In the genomic region with DNA sequence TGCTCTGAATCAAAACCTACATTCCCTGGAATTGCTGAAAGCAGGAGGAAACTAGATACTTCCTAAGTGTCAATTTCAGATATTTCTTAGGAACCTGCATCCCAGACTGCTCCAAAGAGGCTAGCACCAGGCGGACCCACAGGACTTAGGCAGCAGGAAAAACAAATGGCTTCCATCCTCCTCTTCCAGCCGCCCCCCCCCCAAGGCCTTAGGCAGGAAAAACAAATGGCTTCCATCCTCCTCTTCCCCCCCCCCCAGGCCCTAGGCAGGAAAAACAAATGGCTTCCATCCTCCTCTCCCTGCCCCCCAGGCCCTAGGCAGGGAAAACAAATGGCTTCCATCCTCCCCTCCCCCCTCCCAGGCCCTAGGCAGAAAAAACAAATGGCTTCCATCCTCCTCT, we compare ENCODE assay signal across 30 mouse cellular contexts.
A peak's percentile ranks its signal among the peaks of the same experiment; 100 is the strongest.
DNase-seq lines count a peak whose midpoint lies in the region; ATAC-seq and TF ChIP-seq lines count a peak whose summit lies in the region.
"Had no signal": no experiment of that assay in that cellular context is flagged by ENCODE, and none has a peak within 500 bp of the region (broad histone marks: within the 10 kb centered on the region; RNA-seq: fewer than 3 reads in every experiment).

No protein-coding gene starts in this region.

- no peaks in the 10 kb centered on the region for H3K9me3 ChIP-seq in hindbrain, embryonic 12.5 days (replicated peaks)
- no peaks in the 10 kb centered on the region for H3K9me3 ChIP-seq in hindbrain, postnatal 0 days (ENCODE audit: low read length)
- H3K9me3 ChIP-seq in ES-E14 (ENCODE audit: control insufficient read depth, insufficient read depth, low read depth, low read length), result no peaks in the 10 kb centered on the region
- no peaks in the 10 kb centered on the region for H3K9me3 ChIP-seq in neural tube, embryonic 11.5 days (ENCODE audit: control insufficient read depth, low read length)
- H3K9me3 ChIP-seq: embryonic facial prominence, embryonic 13.5 days; G1E; limb, embryonic 15.5 days; liver, embryonic 13.5 days; midbrain, embryonic 13.5 days had no signal

- H3K4me3 ChIP-seq in hindbrain, embryonic 12.5 days, result no peak overlapping the region
- no peak overlapping the region for H3K4me3 ChIP-seq in hindbrain, postnatal 0 days (ENCODE audit: low read length)
- no peak overlapping the region for H3K4me3 ChIP-seq in ES-E14 (ENCODE audit: insufficient read depth in 1 of 2, low read depth in 1 of 2, low read length in 2 of 2, poor library complexity in 1 of 2, severe bottlenecking in 1 of 2)
- no peak overlapping the region for H3K4me3 ChIP-seq in neural tube, embryonic 11.5 days (ENCODE audit: low read depth, low read length)
- H3K4me3 ChIP-seq: embryonic facial prominence, embryonic 13.5 days; heart, embryonic 13.5 days; limb, embryonic 15.5 days; liver, embryonic 13.5 days; megakaryocyte, embryonic 14.5 days; midbrain, embryonic 13.5 days had no signal

- H3K9ac ChIP-seq in hindbrain, embryonic 12.5 days, result no peak overlapping the region
- H3K9ac ChIP-seq in hindbrain, postnatal 0 days (replicated peaks; ENCODE audit: low read length), result no peak overlapping the region
- H3K9ac ChIP-seq in ES-E14 (ENCODE audit: insufficient read depth, low read depth, low read length, poor library complexity, severe bottlenecking), result no peak overlapping the region
- H3K9ac ChIP-seq in neural tube, embryonic 11.5 days (ENCODE audit: low read length), result no peak overlapping the region
- H3K9ac ChIP-seq: embryonic facial prominence, embryonic 13.5 days; heart, embryonic 13.5 days; limb, embryonic 15.5 days; liver, embryonic 13.5 days; midbrain, embryonic 13.5 days had no signal

- H3K36me3 ChIP-seq in hindbrain, embryonic 12.5 days, result no peaks in the 10 kb centered on the region
- H3K36me3 ChIP-seq in hindbrain, postnatal 0 days (ENCODE audit: insufficient read depth, low read length), result no peaks in the 10 kb centered on the region
- no peaks in the 10 kb centered on the region for H3K36me3 ChIP-seq in ES-E14 (ENCODE audit: control insufficient read depth, insufficient read depth, low read length, poor library complexity, severe bottlenecking)
- no peaks in the 10 kb centered on the region for H3K36me3 ChIP-seq in neural tube, embryonic 11.5 days (ENCODE audit: control insufficient read depth, insufficient read depth, low read length)
- H3K36me3 ChIP-seq: embryonic facial prominence, embryonic 13.5 days; G1E; heart, embryonic 13.5 days; limb, embryonic 15.5 days; liver, embryonic 13.5 days; midbrain, embryonic 13.5 days had no signal

- DNase-seq in hindbrain, postnatal 0 days (ENCODE audit: low spot score), result no peak
- DNase-seq in ES-E14 (ENCODE audit: low read depth, low spot score) (no peak), ZHBTc4 (ENCODE audit: low read depth, low spot score) (peak; percentile 75)
- DNase-seq in neural tube, embryonic 11.5 days (ENCODE audit: low spot score), result peak; percentile 19
- DNase-seq in right cerebral cortex, postnatal 10 days (ENCODE audit: low spot score in 2 of 2), result no peak
- DNase-seq in gastrocnemius, postnatal 14 days, result no peak
- DNase-seq in adrenal gland, postnatal 14 days, result no peak
- DNase-seq: adrenal gland, postnatal 25 days; B cell, adult 2 months; cerebellum, adult 18-20 months; cerebellum, postnatal 10 days; heart, postnatal 10 days; kidney, adult 8-10 months; layer of hippocampus, postnatal 36 days; left cerebral cortex, postnatal 4 days; liver, embryonic 13.5 days; lung, adult 18-20 months; lung, postnatal 4 days; retina, postnatal 1 day; right cerebral cortex, postnatal 25 days had no signal

- no peak for ATAC-seq in hindbrain, embryonic 12.5 days (ENCODE audit: low FRiP score)
- no peak for ATAC-seq in hindbrain, postnatal 0 days
- ATAC-seq in neural tube, embryonic 11.5 days (ENCODE audit: insufficient read depth, low FRiP score, low TSS enrichment), result no peak
- ATAC-seq: forebrain, embryonic 16.5 days; lung, postnatal 0 days; midbrain, embryonic 13.5 days had no signal

- in situ Hi-C loops in ES-E14 (cut with MboI; ENCODE audit: low sequenced_read_pairs in 2 of 2, unreplicated experiment in 2 of 2), result no loop called here

- H3K27ac ChIP-seq in hindbrain, embryonic 12.5 days, result peak overlapping the region; percentile 55
- H3K27ac ChIP-seq in hindbrain, postnatal 0 days, result no peak overlapping the region
- H3K27ac ChIP-seq in ES-E14 (ENCODE audit: insufficient read depth, low read depth, low read length, poor library complexity, severe bottlenecking), result peak overlapping the region; percentile 91
- peak overlapping the region; percentile 49; the same call in 1 of the 2 replicates for H3K27ac ChIP-seq in neural tube, embryonic 11.5 days (ENCODE audit: low read depth, low read length)
- H3K27ac ChIP-seq: embryonic facial prominence, embryonic 13.5 days; heart, embryonic 13.5 days; kidney, postnatal 0 days; limb, embryonic 15.5 days; liver, embryonic 13.5 days; midbrain, embryonic 13.5 days had no signal

- no peak for TF ChIP-seq CTCF in hindbrain, postnatal 0 days (IDR thresholded peaks at IDR 0.05; ENCODE audit: low read depth)

- intact Hi-C loops in gastrocnemius, postnatal 14 days (cut with DNase I; ENCODE audit: low total_unique reads), result no loop called here

- no peak overlapping the region for H3K4me2 ChIP-seq in hindbrain, embryonic 12.5 days (replicated peaks)
- H3K4me2 ChIP-seq in hindbrain, postnatal 0 days (ENCODE audit: low read depth, low read length), result no peak overlapping the region
- H3K4me2 ChIP-seq in neural tube, embryonic 11.5 days (ENCODE audit: low read depth), result no peak overlapping the region
- H3K4me2 ChIP-seq: embryonic facial prominence, embryonic 13.5 days; heart, embryonic 13.5 days; limb, embryonic 15.5 days; liver, embryonic 13.5 days; midbrain, embryonic 13.5 days had no signal

- H3K27me3 ChIP-seq in hindbrain, embryonic 12.5 days, result peaks cover 7% of the 10 kb centered on the region; the same call in 1 of the 2 replicates
- no peaks in the 10 kb centered on the region for H3K27me3 ChIP-seq in hindbrain, postnatal 0 days (ENCODE audit: insufficient read depth, low read length)
- no peaks in the 10 kb centered on the region; the same call in 1 of the 2 replicates for H3K27me3 ChIP-seq in neural tube, embryonic 11.5 days (ENCODE audit: control insufficient read depth, insufficient read depth, low read length)
- H3K27me3 ChIP-seq: limb, embryonic 15.5 days had no signal

- WGBS in hindbrain, embryonic 12.5 days, result 87% methylated on average over 1 of the region's 2 CpGs
- WGBS in hindbrain, postnatal 0 days, result 91% methylated on average over 1 of the region's 2 CpGs
- WGBS in neural tube, embryonic 11.5 days, result 89% methylated on average over 2 of the region's 2 CpGs

- no peaks in the 10 kb centered on the region for H3K4me1 ChIP-seq in hindbrain, embryonic 12.5 days
- H3K4me1 ChIP-seq in hindbrain, postnatal 0 days (ENCODE audit: insufficient read depth, low read length), result no peaks in the 10 kb centered on the region
- H3K4me1 ChIP-seq in ES-E14 (ENCODE audit: control insufficient read depth in 2 of 2, insufficient read depth in 2 of 2, low read length in 2 of 2, poor library complexity in 1 of 2), result no peaks in the 10 kb centered on the region
- no peaks in the 10 kb centered on the region for H3K4me1 ChIP-seq in neural tube, embryonic 11.5 days (ENCODE audit: control insufficient read depth, insufficient read depth, low read length)
- H3K4me1 ChIP-seq: embryonic facial prominence, embryonic 13.5 days; heart, embryonic 13.5 days; limb, embryonic 15.5 days; liver, embryonic 13.5 days; megakaryocyte, embryonic 14.5 days; midbrain, embryonic 13.5 days had no signal

TF ChIP-seq in ES-E14, 5 proteins besides CTCF, POLR2A, EP300 and RAD21:
- no peak for TF ChIP-seq HCFC1 (IDR thresholded peaks at IDR 0.05; ENCODE audit: borderline replicate concordance, insufficient read depth, low read length)
- TF ChIP-seq ZC3H11A (IDR thresholded peaks at IDR 0.05; ENCODE audit: borderline replicate concordance, low read depth, low read length), result no peak
- no peak for TF ChIP-seq MAFK (IDR thresholded peaks at IDR 0.05; ENCODE audit: insufficient read depth, low read depth, low read length)
- no peak for TF ChIP-seq ZNF384 (IDR thresholded peaks at IDR 0.05; ENCODE audit: low read depth, low read length)
- TF ChIP-seq CHD2 (IDR thresholded peaks at IDR 0.05; ENCODE audit: low read depth, low read length), result no peak

Comparison
In these comparisons a context has a peak if more than half of its experiments do, and no peak if none do; other contexts are left out.
1. DNase-seq: peak in ZHBTc4 (single experiment) and neural tube, embryonic 11.5 days (single experiment); none in hindbrain, postnatal 0 days (single experiment), ES-E14 (single experiment), right cerebral cortex, postnatal 10 days (0 of 2), gastrocnemius, postnatal 14 days (single experiment) and adrenal gland, postnatal 14 days (single experiment).